ENCODE assay signal across 8 mouse cellular contexts in the genomic region with DNA sequence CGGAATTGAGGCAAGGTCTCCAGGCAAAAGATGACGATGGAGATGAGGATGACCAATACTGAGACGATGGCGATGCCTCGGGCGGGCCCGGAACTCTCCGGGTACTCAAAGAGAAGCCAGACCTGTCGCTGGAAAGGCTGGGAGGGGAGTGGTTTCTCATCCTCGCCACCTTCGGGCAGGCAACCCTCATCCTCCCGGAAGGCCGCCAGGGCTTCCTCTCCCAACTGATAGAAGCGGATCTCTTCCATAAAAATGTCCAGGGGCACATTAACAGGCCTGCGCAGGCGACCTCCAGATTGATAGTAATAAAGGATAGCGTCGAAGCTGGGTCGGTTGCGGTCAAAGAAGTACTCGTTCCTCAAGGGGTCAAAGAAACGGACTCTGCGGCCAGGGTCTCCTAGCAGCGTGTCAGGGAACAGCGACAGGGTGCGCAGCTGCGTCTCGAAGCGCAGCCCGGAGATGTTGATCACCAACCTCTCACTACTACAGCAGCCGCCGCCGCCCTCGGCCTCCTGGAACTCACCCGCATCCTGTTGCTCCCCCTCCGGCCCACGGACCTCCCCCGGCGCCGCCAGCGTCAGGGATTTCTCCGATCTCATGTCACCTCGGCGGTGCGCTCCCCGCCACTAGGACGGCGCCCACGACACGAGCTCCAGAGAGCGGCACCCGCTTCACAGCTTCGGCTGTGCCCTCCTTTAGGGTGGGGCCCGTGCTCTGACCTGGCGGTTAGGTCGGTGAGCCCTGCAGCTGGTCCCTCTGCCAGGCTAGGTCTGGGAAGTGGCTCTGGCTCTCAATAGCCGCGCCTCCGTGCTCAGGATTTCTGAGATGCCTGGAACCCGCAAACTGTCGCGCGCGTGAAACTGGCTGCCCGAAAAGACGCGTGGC. TPM values are rescaled to one million over a fixed set of nuclear protein-coding genes. Genes with fewer than 3 reads are reported as not detected.
DNase-seq lines count a peak whose midpoint lies in the region; ATAC-seq lines count a peak whose summit lies in the region.

No protein-coding gene starts in this region.

- H3K27ac ChIP-seq in heart, embryonic 14.5 days (replicated peaks in 1 of 2; ENCODE audit: control insufficient read depth in 1 of 2, insufficient read depth in 1 of 2, low read depth in 2 of 2, low read length in 2 of 2), result no peak overlapping the region
- H3K27ac ChIP-seq in forebrain, embryonic 16.5 days (ENCODE audit: low read length), result peak overlapping the region; percentile 34; the same call in 1 of the 2 replicates
- H3K27ac ChIP-seq in stomach, embryonic 15.5 days, result no peak overlapping the region

- H3K36me3 ChIP-seq in heart, embryonic 14.5 days (ENCODE audit: control insufficient read depth, insufficient read depth, low read length), result no peaks in the 10 kb centered on the region
- H3K36me3 ChIP-seq in forebrain, embryonic 16.5 days (ENCODE audit: control insufficient read depth, insufficient read depth), result no peaks in the 10 kb centered on the region
- no peaks in the 10 kb centered on the region for H3K36me3 ChIP-seq in stomach, embryonic 15.5 days

- WGBS in heart, embryonic 14.5 days, result 2% methylated on average over 67 of the region's 67 CpGs
- WGBS in forebrain, embryonic 16.5 days, result under 1% methylated on average over 67 of the region's 67 CpGs
- 2% methylated on average over 67 of the region's 67 CpGs for WGBS in stomach, embryonic 15.5 days

- peaks cover 55% of the 10 kb centered on the region for H3K27me3 ChIP-seq in heart, embryonic 14.5 days (ENCODE audit: control insufficient read depth, insufficient read depth, low read length)
- peaks cover 2% of the 10 kb centered on the region; the same call in 1 of the 2 replicates for H3K27me3 ChIP-seq in forebrain, embryonic 16.5 days (replicated peaks; ENCODE audit: control insufficient read depth, insufficient read depth, low read length)
- peaks cover 37% of the 10 kb centered on the region for H3K27me3 ChIP-seq in stomach, embryonic 15.5 days (replicated peaks)

- no peaks in the 10 kb centered on the region for H3K9me3 ChIP-seq in heart, embryonic 14.5 days (ENCODE audit: control insufficient read depth, low read length)
- H3K9me3 ChIP-seq in forebrain, embryonic 16.5 days (ENCODE audit: control insufficient read depth, low read length), result no peaks in the 10 kb centered on the region
- H3K9me3 ChIP-seq in stomach, embryonic 15.5 days, result no peaks in the 10 kb centered on the region

- no peak for DNase-seq in heart, postnatal 36 days
- peak; percentile 15 to 59 for DNase-seq in cerebellum, postnatal 25 days
- peak; percentile 25 to 59 for DNase-seq in kidney, postnatal 25 days
- DNase-seq in lung, postnatal 10 days, result peak; percentile 39
- DNase-seq in spleen, postnatal 36 days (ENCODE audit: low spot score in 2 of 2), result no peak

- ATAC-seq in heart, embryonic 14.5 days (ENCODE audit: insufficient number of reproducible peaks, insufficient read depth, low FRiP score, low read depth), result no peak
- peak; percentile 19 for ATAC-seq in forebrain, embryonic 16.5 days
- no peak for ATAC-seq in stomach, embryonic 15.5 days (ENCODE audit: insufficient read depth, low FRiP score, low read depth)

- intact Hi-C loops in heart, postnatal 36 days (cut with DNase I), result no loop called here

- H3K4me2 ChIP-seq in heart, embryonic 14.5 days (ENCODE audit: low read length), result peak overlapping the region; percentile 87
- H3K4me2 ChIP-seq in forebrain, embryonic 16.5 days (ENCODE audit: low read length), result peak overlapping the region; percentile 80
- H3K4me2 ChIP-seq in stomach, embryonic 15.5 days, result peak overlapping the region; percentile 95

- peak overlapping the region; percentile 47 to 52 for H3K4me3 ChIP-seq in heart, embryonic 14.5 days (ENCODE audit: control insufficient read depth in 1 of 2, insufficient read depth in 1 of 2, low read depth in 1 of 2, low read length in 2 of 2)
- peak overlapping the region; percentile 66 for H3K4me3 ChIP-seq in forebrain, embryonic 16.5 days (replicated peaks; ENCODE audit: low read length)
- peak overlapping the region; percentile 48 for H3K4me3 ChIP-seq in stomach, embryonic 15.5 days (replicated peaks)

- peaks cover 7 to 10% of the 10 kb centered on the region in 2 experiments; a peak in 3 of 4 replicates for H3K4me1 ChIP-seq in heart, embryonic 14.5 days (ENCODE audit: control insufficient read depth in 2 of 2, insufficient read depth in 2 of 2, low read length in 2 of 2)
- peaks cover 24% of the 10 kb centered on the region for H3K4me1 ChIP-seq in forebrain, embryonic 16.5 days (replicated peaks; ENCODE audit: control insufficient read depth, insufficient read depth, low read length)
- peaks cover 16% of the 10 kb centered on the region; the same call in 1 of the 2 replicates for H3K4me1 ChIP-seq in stomach, embryonic 15.5 days

- peak overlapping the region; percentile 57 for H3K9ac ChIP-seq in heart, embryonic 14.5 days (ENCODE audit: low read length)
- peak overlapping the region; percentile 62 for H3K9ac ChIP-seq in forebrain, embryonic 16.5 days (replicated peaks; ENCODE audit: low read depth, low read length)
- no peak overlapping the region for H3K9ac ChIP-seq in stomach, embryonic 15.5 days

RNA-seq across cellular contexts. Expression of a gene that starts 0.9 kb away (rescaled TPM):
- 0.58 and 1.0 TPM in 2 replicates for polyA plus RNA-seq in heart, embryonic 14.5 days (2014; fragmentation: Nextera tagmentation; extraction: Ambion mirVana)
- total RNA-seq in heart, postnatal 36 days (2021), result 1 to 10 TPM; 1.2 to 1.3 TPM
- polyA plus RNA-seq in forebrain, embryonic 16.5 days (2015; fragmentation: Nextera tagmentation; extraction: Ambion mirVana), result 14.2 and 16.8 TPM in 2 replicates
- 2.7 and 2.8 TPM in 2 replicates for polyA plus RNA-seq in stomach, embryonic 15.5 days (2015; fragmentation: Nextera tagmentation; extraction: Ambion mirVana)

Comparison
In these comparisons a context has a peak if more than half of its experiments do, and no peak if none do; other contexts are left out.
1. DNase-seq: peak in cerebellum, postnatal 25 days (2 of 2), kidney, postnatal 25 days (2 of 2) and lung, postnatal 10 days (single experiment); none in heart, postnatal 36 days (0 of 2) and spleen, postnatal 36 days (0 of 2).
2. Peak in every context shown above with its lines, with median percentiles within 50 percentile points of each other: H3K4me2 ChIP-seq and H3K4me3 ChIP-seq.